Mouse (Mus musculus) heart, embryonic 15.5 days (tissue): Measurements from ENCODE around the gene Timm44. TPM values are rescaled to one million over a fixed set of nuclear protein-coding genes. Genes with fewer than 3 reads are reported as not detected.

ENCODE experiments used
- ATAC-seq: fragments of 200-750 bp; cut with Nextera tagmentation; replicated peaks from 2 replicates; pipeline ENCODE4 v1.8.0; 2017; ENCODE audit warnings: low read depth, moderate TSS enrichment; ENCODE audit not compliant: insufficient number of reproducible peaks, insufficient read depth, low FRiP score
- H3K27ac ChIP-seq: fragments of 300-500 bp; sonication (generic); 2 replicates; pipeline ENCODE4 v1.5.1; 2015; ENCODE audit warnings: mild to moderate bottlenecking, inconsistent platforms
- H3K27me3 ChIP-seq: fragments of 300-500 bp; sonication (generic); 2 replicates; pipeline ENCODE4 v1.6.1; 2015; ENCODE audit warnings: inconsistent platforms
- H3K36me3 ChIP-seq: fragments of 300-500 bp; sonication (generic); 2 replicates; pipeline ENCODE4 v1.6.1; 2015; ENCODE audit warnings: mild to moderate bottlenecking, inconsistent platforms
- H3K4me1 ChIP-seq: fragments of 300-500 bp; sonication (generic); replicated peaks from 2 replicates; pipeline ENCODE4 v1.6.1; 2015; ENCODE audit warnings: inconsistent platforms
- H3K4me2 ChIP-seq: fragments of 300-500 bp; sonication (generic); 2 replicates; pipeline ENCODE4 v1.6.1; 2015; ENCODE audit warnings: inconsistent platforms, mild to moderate bottlenecking, moderate library complexity
- H3K4me3 ChIP-seq: fragments of 300-500 bp; sonication (generic); 2 replicates; pipeline ENCODE4 v1.5.1; 2015; ENCODE audit warnings: mild to moderate bottlenecking, inconsistent platforms
- H3K9ac ChIP-seq: fragments of 300-500 bp; sonication (generic); 2 replicates; pipeline ENCODE4 v1.6.1; 2015; ENCODE audit warnings: mild to moderate bottlenecking, inconsistent platforms
- H3K9me3 ChIP-seq: fragments of 300-500 bp; sonication (generic); replicated peaks from 2 replicates; pipeline ENCODE4 v1.6.1; 2016; ENCODE audit warnings: inconsistent platforms
- WGBS: fragments of 180-500 bp; shearing (Covaris S2); methylation state at CpG from one replicate; pipeline ENCODE4 v1.1.7; 2015; ENCODE audit warnings: mixed read lengths; 5-methylcytosine and 5-hydroxymethylcytosine counted together
- polyA plus RNA-seq: library from polyadenylated mRNA; unstranded; fragments of >200 nt; fragmentation: Nextera tagmentation; extraction: Ambion mirVana; gene quantifications from 2 replicates; pipeline ENCODE4 v1.2.1, GENCODE M21; 2015

Gene Timm44
- polyA plus RNA-seq, 1 experiment from 2014 or later: 59.5 TPM

GRCm38 (mm10) chr8:4250306-4250970 is 25.3 kb downstream of the Timm44 start:
- no peak for ATAC-seq
- H3K9me3 ChIP-seq: no peaks in the 10 kb centered on the region
- H3K27ac ChIP-seq: no peak overlapping the region
- peaks cover 37% of the 10 kb centered on the region for H3K4me1 ChIP-seq
- H3K4me2 ChIP-seq: no peak overlapping the region
- H3K27me3 ChIP-seq: no peaks in the 10 kb centered on the region
- no peak overlapping the region for H3K9ac ChIP-seq
- peaks cover 21% of the 10 kb centered on the region for H3K36me3 ChIP-seq
- no peak overlapping the region for H3K4me3 ChIP-seq
- 35% methylated on average over 26 of the region's 26 CpGs for WGBS

GRCm38 (mm10) chr8:4249213-4249612 is 26.5 kb downstream of the Timm44 start:
- peaks cover 27% of the 10 kb centered on the region for H3K36me3 ChIP-seq
- H3K27ac ChIP-seq: peak overlapping the region; percentile 66
- H3K4me2 ChIP-seq: peak overlapping the region; percentile 56
- no peaks in the 10 kb centered on the region for H3K27me3 ChIP-seq
- no peak for ATAC-seq
- H3K9me3 ChIP-seq: no peaks in the 10 kb centered on the region
- H3K4me1 ChIP-seq: peaks cover 36% of the 10 kb centered on the region
- H3K4me3 ChIP-seq: peak overlapping the region; percentile 30
- H3K9ac ChIP-seq: peak overlapping the region; percentile 40
- 13% methylated on average over 29 of the region's 29 CpGs for WGBS

- no peak for ATAC-seq
- H3K27ac ChIP-seq: peak within 1 kb of the TSS; percentile 66
- H3K4me2 ChIP-seq: peak within 1 kb of the TSS; percentile 56
- H3K36me3 ChIP-seq: peaks cover 38% of the 10 kb centered on the region
- peak within 1 kb of the TSS; percentile 40; the same call in 1 of the 2 replicates for H3K9ac ChIP-seq
- WGBS: 75% methylated on average over 15 of the region's 15 CpGs
- no peaks in the 10 kb centered on the region for H3K9me3 ChIP-seq
- peaks cover 28% of the 10 kb centered on the region for H3K4me1 ChIP-seq
- H3K27me3 ChIP-seq: no peaks in the 10 kb centered on the region
- peak within 1 kb of the TSS; percentile 30; the same call in 1 of the 2 replicates for H3K4me3 ChIP-seq
Measured at GRCm38 (mm10) chr8:4247951-4248540, 27.7 kb downstream of the Timm44 start, which contains the start of gene Tgfbr3l. Tgfbr3l (plus strand) TSS chr8:4248214.

- Histone ChIP-seq H3K9ac (no peak overlapping the region), H3K36me3 (peaks cover 41% of the 10 kb centered on the region), H3K4me3 (no peak overlapping the region), H3K4me2 (no peak overlapping the region), H3K27ac (no peak overlapping the region), H3K9me3 (no peaks in the 10 kb centered on the region), H3K27me3 (no peaks in the 10 kb centered on the region), H3K4me1 (peaks cover 24% of the 10 kb centered on the region)
- ATAC-seq: no peak
- 81% methylated on average over 8 of the region's 8 CpGs for WGBS
Measured at GRCm38 (mm10) chr8:4247241-4247640, 28.5 kb downstream of the Timm44 start.

GRCm38 (mm10) chr8:4245737-4246136 is 30.0 kb downstream of the Timm44 start:
- Histone ChIP-seq H3K36me3 (peaks cover 46% of the 10 kb centered on the region), H3K27ac (no peak overlapping the region), H3K27me3 (no peaks in the 10 kb centered on the region), H3K4me2 (no peak overlapping the region), H3K4me1 (peaks cover 26% of the 10 kb centered on the region), H3K9me3 (no peaks in the 10 kb centered on the region), H3K4me3 (no peak overlapping the region), H3K9ac (no peak overlapping the region)
- ATAC-seq: no peak
- 83% methylated on average over 13 of the region's 13 CpGs for whole genome bisulfite sequencing

GRCm38 (mm10) chr8:4245061-4245460 is 30.7 kb downstream of the Timm44 start:
- Histone ChIP-seq H3K27ac (no peak overlapping the region), H3K4me1 (peaks cover 25% of the 10 kb centered on the region), H3K4me2 (no peak overlapping the region), H3K36me3 (peaks cover 47% of the 10 kb centered on the region), H3K4me3 (no peak overlapping the region), H3K9ac (no peak overlapping the region), H3K9me3 (no peaks in the 10 kb centered on the region), H3K27me3 (no peaks in the 10 kb centered on the region)
- 89% methylated on average over 5 of the region's 5 CpGs for WGBS
- ATAC-seq: no peak

- H3K4me3 ChIP-seq: peak overlapping the region; percentile 82
- peaks cover 27% of the 10 kb centered on the region for H3K4me1 ChIP-seq
- peak overlapping the region; percentile 72 for H3K4me2 ChIP-seq
- no peaks in the 10 kb centered on the region for H3K27me3 ChIP-seq
- WGBS: 11% methylated on average over 19 of the region's 19 CpGs
- H3K36me3 ChIP-seq: peaks cover 22% of the 10 kb centered on the region
- ATAC-seq: no peak; the same call in 1 of the 2 replicates
- H3K27ac ChIP-seq: peak overlapping the region; percentile 92
- H3K9ac ChIP-seq: peak overlapping the region; percentile 78
- no peaks in the 10 kb centered on the region for H3K9me3 ChIP-seq
Measured at GRCm38 (mm10) chr8:4239193-4239890, 36.4 kb downstream of the Timm44 start.

GRCm38 (mm10) chr8:4238434-4239192 is 37.1 kb downstream of the Timm44 start, which contains the start of the genes Map2k7 and Gm49320:
Map2k7 (plus strand) TSS chr8:4238740.
Gm49320 (plus strand) TSS chr8:4238865.
- H3K4me2 ChIP-seq: peak within 1 kb of the TSS; percentile 72
- peak within 1 kb of the TSS; percentile 78 for H3K9ac ChIP-seq
- WGBS: under 1% methylated on average over 65 of the region's 71 CpGs
- peak within 1 kb of the TSS; percentile 93 for H3K27ac ChIP-seq
- peak; percentile 95 for ATAC-seq
- no peaks in the 10 kb centered on the region for H3K9me3 ChIP-seq
- peaks cover 27% of the 10 kb centered on the region for H3K4me1 ChIP-seq
- H3K27me3 ChIP-seq: no peaks in the 10 kb centered on the region
- peak within 1 kb of the TSS; percentile 82 for H3K4me3 ChIP-seq
- H3K36me3 ChIP-seq: peaks cover 14% of the 10 kb centered on the region

- Histone ChIP-seq H3K4me3 (peak overlapping the region; percentile 82), H3K4me1 (peaks cover 27% of the 10 kb centered on the region), H3K9me3 (no peaks in the 10 kb centered on the region), H3K9ac (peak overlapping the region; percentile 68), H3K27me3 (no peaks in the 10 kb centered on the region), H3K4me2 (peak overlapping the region; percentile 72), H3K27ac (peak overlapping the region; percentile 93), H3K36me3 (peaks cover 8% of the 10 kb centered on the region; the same call in 1 of the 2 replicates)
- WGBS: 17% methylated on average over 15 of the region's 15 CpGs
- no peak for ATAC-seq
Measured at GRCm38 (mm10) chr8:4237814-4238433, 37.8 kb downstream of the Timm44 start.

- WGBS: 50% methylated on average over 10 of the region's 10 CpGs
- Histone ChIP-seq H3K36me3 (no peaks in the 10 kb centered on the region), H3K4me3 (no peak overlapping the region)
Measured at GRCm38 (mm10) chr8:4230612-4231351, 44.9 kb downstream of the Timm44 start.

More at GRCm38 (mm10) chr8:4230612-4231351, 44.9 kb downstream of the Timm44 start:
- peaks cover 9% of the 10 kb centered on the region for H3K4me1 ChIP-seq
- no peaks in the 10 kb centered on the region for H3K9me3 ChIP-seq
- no peak overlapping the region for H3K4me2 ChIP-seq
- peaks cover 35% of the 10 kb centered on the region for H3K27me3 ChIP-seq
- H3K9ac ChIP-seq: no peak overlapping the region
- no peak for ATAC-seq
- H3K27ac ChIP-seq: no peak overlapping the region
